Comparison of ENCODE assay signal across 17 mouse cellular contexts in genomic region chr4:10804735-10805134, GRCm38 (mm10).
DNase-seq lines count a peak whose midpoint lies in the region; ATAC-seq and TF ChIP-seq lines count a peak whose summit lies in the region.
"Had no signal": no experiment of that assay in that cellular context is flagged by ENCODE, and none has a peak within 500 bp of the region (broad histone marks: within the 10 kb centered on the region; RNA-seq: fewer than 3 reads in every experiment).

No protein-coding gene starts in this region.

- H3K4me3 ChIP-seq in heart, adult 2 months, result no peak overlapping the region
- no peak overlapping the region for H3K4me3 ChIP-seq in thymus, adult 2 months (ENCODE audit: control insufficient read depth, insufficient read depth, low read length)
- no peak overlapping the region for H3K4me3 ChIP-seq in stomach, postnatal 0 days (ENCODE audit: low read depth, low read length)
- H3K4me3 ChIP-seq in intestine, embryonic 16.5 days (ENCODE audit: low read length), result no peak overlapping the region
- H3K4me3 ChIP-seq: embryonic facial prominence, embryonic 15.5 days; forebrain, embryonic 12.5 days; heart, embryonic 13.5 days had no signal

- no peaks in the 10 kb centered on the region for H3K9me3 ChIP-seq in stomach, postnatal 0 days (ENCODE audit: control insufficient read depth, low read length)
- H3K9me3 ChIP-seq in intestine, embryonic 16.5 days (ENCODE audit: control insufficient read depth, low read length), result no peaks in the 10 kb centered on the region
- H3K9me3 ChIP-seq: embryonic facial prominence, embryonic 15.5 days; forebrain, embryonic 12.5 days; heart, embryonic 13.5 days had no signal

- DNase-seq in heart, adult 2 months, result no peak
- DNase-seq in heart, postnatal 14 days, result no peak
- DNase-seq in thymus, adult 2 months, result peak; percentile 10
- DNase-seq in thymus, postnatal 0 days (ENCODE audit: low spot score), result no peak
- peak; percentile 45 for DNase-seq in R1 (ENCODE audit: low read depth, low spot score)
- no peak for DNase-seq in stomach, postnatal 0 days (ENCODE audit: low spot score)
- no peak for DNase-seq in layer of hippocampus, adult 11-12 months (ENCODE audit: low spot score)
- DNase-seq: adrenal gland, postnatal 36 days; gastrocnemius, postnatal 10 days; spleen, adult 18-20 months had no signal

- H3K27ac ChIP-seq in heart, adult 2 months, result no peak overlapping the region
- H3K27ac ChIP-seq in thymus, adult 2 months (ENCODE audit: control insufficient read depth, insufficient read depth, low read length), result no peak overlapping the region
- H3K27ac ChIP-seq in stomach, postnatal 0 days (replicated peaks), result no peak overlapping the region
- H3K27ac ChIP-seq in intestine, embryonic 16.5 days (ENCODE audit: low read length), result no peak overlapping the region
- H3K27ac ChIP-seq: embryonic facial prominence, embryonic 15.5 days; forebrain, embryonic 12.5 days; heart, embryonic 13.5 days; hindbrain, embryonic 14.5 days; macrophage had no signal

- intact Hi-C loops in heart, adult 2 months (cut with DNase I), result no loop called here
- intact Hi-C loops in heart, postnatal 14 days (cut with DNase I), result no loop called here

- no peaks in the 10 kb centered on the region for H3K27me3 ChIP-seq in heart, adult 2 months (ENCODE audit: control insufficient read depth, insufficient read depth, low read length)
- no peaks in the 10 kb centered on the region for H3K27me3 ChIP-seq in thymus, adult 2 months (ENCODE audit: control insufficient read depth, insufficient read depth, low read length)
- no peaks in the 10 kb centered on the region for H3K27me3 ChIP-seq in stomach, postnatal 0 days (ENCODE audit: control insufficient read depth, insufficient read depth, low read length)
- no peaks in the 10 kb centered on the region for H3K27me3 ChIP-seq in intestine, embryonic 16.5 days (replicated peaks; ENCODE audit: control insufficient read depth, insufficient read depth, low read length)
- H3K27me3 ChIP-seq: embryonic facial prominence, embryonic 15.5 days; forebrain, embryonic 12.5 days; heart, embryonic 13.5 days had no signal

- no peak overlapping the region for H3K9ac ChIP-seq in heart, adult 2 months (ENCODE audit: low read depth, low read length)
- no peak overlapping the region for H3K9ac ChIP-seq in stomach, postnatal 0 days (ENCODE audit: low read length)
- H3K9ac ChIP-seq in intestine, embryonic 16.5 days (ENCODE audit: low read depth, low read length), result no peak overlapping the region
- H3K9ac ChIP-seq: embryonic facial prominence, embryonic 15.5 days; forebrain, embryonic 12.5 days; heart, embryonic 13.5 days; hindbrain, embryonic 14.5 days had no signal

- ATAC-seq in stomach, postnatal 0 days (ENCODE audit: low FRiP score, low TSS enrichment), result no peak
- no peak for ATAC-seq in intestine, embryonic 16.5 days
- ATAC-seq: midbrain, embryonic 16.5 days had no signal

- no peaks in the 10 kb centered on the region for H3K79me2 ChIP-seq in heart, adult 2 months (replicated peaks; ENCODE audit: control insufficient read depth, insufficient read depth, low read length)

- no peak for TF ChIP-seq EP300 in heart, adult 2 months (IDR thresholded peaks at IDR 0.05; ENCODE audit: insufficient read depth, low read depth, low read length)
- no peak for TF ChIP-seq EP300 in stomach, postnatal 0 days (optimal IDR thresholded peaks at IDR 0.05)

- TF ChIP-seq CTCF in heart, adult 2 months (IDR thresholded peaks at IDR 0.05), result peak; percentile 51
- no peak for TF ChIP-seq CTCF in thymus, adult 2 months (IDR thresholded peaks at IDR 0.05; ENCODE audit: borderline replicate concordance, control insufficient read depth, extremely low read depth, insufficient read depth, low read length, poor library complexity)
- TF ChIP-seq CTCF in stomach, postnatal 0 days (IDR thresholded peaks at IDR 0.05; ENCODE audit: low read depth), result peak; percentile 39

- WGBS in heart, adult 2 months, result 7% methylated on average over 1 of the region's 1 CpGs
- WGBS in thymus, adult 2 months, result 4% methylated on average over 1 of the region's 1 CpGs
- 12% methylated on average over 1 of the region's 1 CpGs for WGBS in stomach, postnatal 0 days
- 17% methylated on average over 1 of the region's 1 CpGs for WGBS in intestine, embryonic 16.5 days

- H3K4me2 ChIP-seq in stomach, postnatal 0 days (replicated peaks; ENCODE audit: low read depth), result no peak overlapping the region
- no peak overlapping the region for H3K4me2 ChIP-seq in intestine, embryonic 16.5 days (ENCODE audit: low read depth, low read length)
- H3K4me2 ChIP-seq: embryonic facial prominence, embryonic 15.5 days; forebrain, embryonic 12.5 days; heart, embryonic 13.5 days; hindbrain, embryonic 14.5 days had no signal

- H3K36me3 ChIP-seq in heart, adult 2 months (ENCODE audit: control insufficient read depth, insufficient read depth, low read length), result no peaks in the 10 kb centered on the region
- no peaks in the 10 kb centered on the region for H3K36me3 ChIP-seq in thymus, adult 2 months (ENCODE audit: control insufficient read depth, insufficient read depth, low read length)
- no peaks in the 10 kb centered on the region for H3K36me3 ChIP-seq in stomach, postnatal 0 days (ENCODE audit: control insufficient read depth, insufficient read depth, low read length)
- no peaks in the 10 kb centered on the region for H3K36me3 ChIP-seq in intestine, embryonic 16.5 days (ENCODE audit: control insufficient read depth, insufficient read depth, low read length)
- H3K36me3 ChIP-seq: embryonic facial prominence, embryonic 15.5 days; forebrain, embryonic 12.5 days; heart, embryonic 13.5 days had no signal

- no peaks in the 10 kb centered on the region for H3K4me1 ChIP-seq in heart, adult 2 months (ENCODE audit: control insufficient read depth, insufficient read depth, low read length)
- no peaks in the 10 kb centered on the region for H3K4me1 ChIP-seq in thymus, adult 2 months (replicated peaks; ENCODE audit: control insufficient read depth, insufficient read depth, low read length)
- H3K4me1 ChIP-seq in stomach, postnatal 0 days (replicated peaks; ENCODE audit: control insufficient read depth, insufficient read depth), result no peaks in the 10 kb centered on the region
- H3K4me1 ChIP-seq in intestine, embryonic 16.5 days (ENCODE audit: control insufficient read depth, insufficient read depth, low read length), result no peaks in the 10 kb centered on the region
- H3K4me1 ChIP-seq: embryonic facial prominence, embryonic 15.5 days; forebrain, embryonic 12.5 days; heart, embryonic 13.5 days had no signal

- no peak for TF ChIP-seq POLR2A in heart, adult 2 months (IDR thresholded peaks at IDR 0.05; ENCODE audit: insufficient read depth, low read depth, low read length)
- TF ChIP-seq POLR2A in thymus, adult 2 months (IDR thresholded peaks at IDR 0.05; ENCODE audit: control insufficient read depth, extremely low read depth, insufficient read depth, low read length, poor library complexity), result no peak

Comparison
In these comparisons a context has a peak if more than half of its experiments do, and no peak if none do; other contexts are left out.
1. DNase-seq: peak in thymus, adult 2 months (single experiment) and R1 (single experiment); none in heart, adult 2 months (0 of 2), heart, postnatal 14 days (0 of 2), thymus, postnatal 0 days (single experiment), stomach, postnatal 0 days (single experiment) and layer of hippocampus, adult 11-12 months (single experiment).